ENCODE assay signal across 17 mouse cellular contexts in the genomic region with DNA sequence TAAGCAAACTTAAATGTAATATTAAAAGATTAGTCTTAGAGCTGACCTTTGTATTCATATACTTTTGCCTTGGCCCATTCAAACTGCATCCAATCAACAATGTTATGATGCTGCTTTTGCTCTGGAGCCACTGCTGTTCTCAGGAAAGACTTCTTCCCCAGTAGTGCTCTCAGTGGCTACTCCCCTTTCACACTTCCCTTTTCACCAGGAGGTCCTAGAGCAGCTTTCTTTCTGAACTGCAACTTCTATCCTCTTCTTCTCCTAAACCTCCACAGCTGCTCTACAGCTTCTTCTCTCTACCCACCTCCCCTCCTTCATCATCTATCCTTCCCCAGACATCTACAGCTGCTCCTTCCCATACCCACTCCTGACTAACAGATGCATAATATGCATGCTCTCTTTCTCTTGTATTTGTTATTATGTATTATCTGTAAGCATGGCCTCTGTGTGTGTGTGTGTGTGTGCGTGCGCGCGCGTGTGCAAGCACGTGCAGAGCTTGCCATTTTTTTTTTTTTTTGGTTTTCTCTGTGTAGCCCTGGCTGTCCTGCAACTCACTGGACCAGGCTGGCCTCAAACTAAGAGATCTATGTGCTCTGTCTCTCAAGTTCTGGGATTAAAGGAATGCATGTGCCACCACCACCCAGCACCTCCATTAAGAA.
"Had no signal": no experiment of that assay in that cellular context is flagged by ENCODE, and none has a peak within 500 bp of the region (broad histone marks: within the 10 kb centered on the region; RNA-seq: fewer than 3 reads in every experiment).

No protein-coding gene starts in this region.

- H3K4me1 ChIP-seq: liver, embryonic 13.5 days; midbrain, embryonic 15.5 days; stomach, embryonic 15.5 days had no signal

- H3K4me2 ChIP-seq: liver, embryonic 13.5 days; lung, embryonic 14.5 days; midbrain, embryonic 11.5 days; midbrain, embryonic 15.5 days; stomach, embryonic 15.5 days had no signal

- H3K27me3 ChIP-seq: liver, embryonic 13.5 days; midbrain, embryonic 15.5 days; stomach, embryonic 15.5 days had no signal

- ATAC-seq: intestine, embryonic 16.5 days; lung, postnatal 0 days; midbrain, embryonic 15.5 days had no signal

- H3K9me3 ChIP-seq: liver, embryonic 13.5 days; midbrain, embryonic 15.5 days; stomach, embryonic 15.5 days had no signal

- H3K9ac ChIP-seq: liver, embryonic 13.5 days; lung, embryonic 14.5 days; midbrain, embryonic 15.5 days; stomach, embryonic 15.5 days had no signal

- DNase-seq: kidney, adult 2 months; kidney, postnatal 25 days; layer of hippocampus, postnatal 36 days; liver, embryonic 13.5 days; lung, embryonic 14.5 days; right cerebral cortex, postnatal 4 days; thymus, adult 18-20 months; thymus, postnatal 36 days had no signal

- H3K27ac ChIP-seq: kidney, postnatal 0 days; layer of hippocampus, adult 2 months; left cerebral cortex, adult 2 months; liver, embryonic 13.5 days; macrophage; midbrain, embryonic 15.5 days; stomach, embryonic 15.5 days had no signal

- H3K4me3 ChIP-seq: layer of hippocampus, adult 2 months; left cerebral cortex, adult 2 months; liver, embryonic 13.5 days; midbrain, embryonic 15.5 days; stomach, embryonic 15.5 days had no signal
